Mouse (Mus musculus) frontal cortex, adult (tissue): ENCODE results near the gene Rbp4.

Experiments
- ATAC-seq: cut with Nextera tagmentation; 2 replicates; pipeline ENCODE4 v1.9.2; 2017; ENCODE audit warnings: mild to moderate bottlenecking, moderate library complexity, mixed read lengths; ENCODE audit not compliant: low TSS enrichment

Rbp4 gene

DNA sequence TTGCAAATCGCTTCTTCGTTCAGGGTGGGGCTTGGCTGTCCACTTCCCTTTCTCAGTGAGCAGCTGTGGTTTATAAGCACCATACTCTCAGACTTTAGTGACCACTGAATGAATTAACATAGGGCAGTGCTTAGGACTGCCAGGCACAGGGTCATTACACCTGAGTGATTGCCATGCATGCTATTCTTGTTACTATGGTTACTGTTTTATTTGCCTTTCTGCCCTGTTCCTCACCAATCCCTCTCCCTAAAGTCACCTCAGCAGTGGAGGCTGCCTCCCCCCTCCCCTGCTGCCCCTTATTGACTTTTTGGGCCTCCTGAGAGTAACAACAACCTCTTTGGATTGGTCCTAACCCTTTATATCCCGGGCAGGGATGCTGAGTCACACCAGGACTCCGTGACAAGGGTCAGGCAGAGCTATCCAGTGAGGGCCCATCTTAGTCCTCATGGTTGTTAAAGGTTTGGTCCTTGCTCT, 33.5 kb downstream of the Rbp4 start:
- no peak for ATAC-seq

DNA sequence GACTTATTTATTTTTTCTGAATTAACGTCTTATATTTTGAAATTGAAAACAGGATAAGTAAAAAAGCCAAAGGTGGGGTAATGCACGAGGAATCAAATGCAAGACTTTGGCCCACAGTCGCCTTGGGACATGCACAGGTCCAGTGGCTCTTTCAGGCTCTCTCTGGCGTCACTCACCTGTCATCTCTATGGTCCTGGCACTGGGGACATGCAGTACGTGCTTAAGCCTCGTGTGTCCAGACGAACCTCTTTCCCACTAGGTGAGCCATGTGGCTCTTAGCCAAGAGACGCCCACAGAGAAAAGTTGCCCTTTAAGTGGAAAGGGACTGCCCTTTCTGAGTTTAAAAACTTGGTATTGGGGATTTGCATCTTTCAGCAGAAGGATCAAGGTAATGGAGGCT, 35.7 kb downstream of the Rbp4 start:
- no peak for ATAC-seq

DNA sequence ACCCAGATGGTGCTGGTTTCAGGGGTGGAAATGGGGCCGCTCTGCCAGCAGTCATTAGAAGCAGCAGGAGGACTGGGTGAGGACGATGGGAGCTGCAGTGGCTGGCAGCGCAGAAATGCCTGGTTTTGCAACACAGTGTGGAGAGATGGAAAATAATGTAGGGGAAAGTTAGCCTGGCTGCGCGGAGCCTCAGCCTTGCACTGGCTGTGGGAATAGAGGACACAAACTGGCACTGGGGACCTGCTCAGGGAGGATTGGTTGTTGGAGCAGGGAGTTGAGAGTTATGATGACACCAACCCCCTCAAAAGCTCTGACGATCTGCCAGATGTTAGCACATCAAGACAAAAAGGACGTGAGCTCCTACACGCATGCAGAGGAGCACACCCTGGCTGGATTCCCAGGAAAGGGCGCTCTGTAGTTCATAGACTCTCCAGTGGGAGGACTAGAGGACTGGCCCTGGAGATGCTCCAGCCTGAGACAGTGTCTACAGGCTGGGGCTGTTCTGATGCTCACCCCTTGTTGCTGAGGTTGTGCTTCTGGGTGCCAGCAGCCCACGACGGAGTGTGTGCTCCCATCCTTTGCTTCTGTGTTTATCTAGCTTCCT, 38.0 kb downstream of the Rbp4 start:
- ATAC-seq, result peak; percentile 90

GRCm38 (mm10) chr19:38085841-38086240, 39.2 kb downstream of the Rbp4 start:
- ATAC-seq, result no peak

GRCm38 (mm10) chr19:38082931-38083525, 42.1 kb downstream of the Rbp4 start:
- ATAC-seq, result no peak

DNA sequence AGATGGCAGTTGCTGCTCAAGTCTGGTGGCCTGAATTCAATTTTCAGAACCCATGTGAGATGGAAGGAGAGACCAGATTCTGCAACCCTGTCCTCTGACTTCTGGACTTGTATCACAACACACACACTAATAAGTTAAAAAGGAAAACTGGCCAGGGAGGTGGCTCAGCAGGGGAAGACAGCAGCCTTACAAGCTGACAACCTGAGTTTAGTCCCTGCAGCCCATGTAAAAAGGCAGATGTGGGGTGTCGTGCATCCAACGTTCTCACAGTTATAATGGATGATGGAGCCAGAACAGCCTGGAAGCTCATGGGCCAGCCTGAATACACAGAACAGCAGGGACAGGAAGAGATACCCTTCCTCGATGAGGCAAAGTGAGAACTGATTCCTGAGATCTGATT, 43.7 kb downstream of the Rbp4 start:
- no peak for ATAC-seq

- no peak for ATAC-seq
Observed at GRCm38 (mm10) chr19:38077851-38078540, 47.1 kb downstream of the Rbp4 start.

- no peak for ATAC-seq
Observed at GRCm38 (mm10) chr19:38076251-38076650, 48.8 kb downstream of the Rbp4 start.

- ATAC-seq, result no peak
Observed at GRCm38 (mm10) chr19:38075051-38075450, 50.0 kb downstream of the Rbp4 start.

- no peak for ATAC-seq
Observed at GRCm38 (mm10) chr19:38073226-38073625, 51.9 kb downstream of the Rbp4 start.
